Mouse (Mus musculus) frontal cortex, postnatal 25 days (tissue): Measurements from ENCODE around the gene Adap1.
A peak's percentile ranks its signal among the peaks of the same experiment; 100 is the strongest.

Experiments
- DNase-seq, 2 experiments: peaks; one replicate each; pipeline ENCODE4 v3.0.0; 2022; ENCODE audit warnings: low spot score in 2 of 2

Adap1 gene

GRCm38 (mm10) chr5:139252081-139252909 lies 73.1 kb downstream of the Adap1 start, which contains the start of gene Get4:
TSS of gene Get4 (plus strand) at chr5:139252324.
- DNase-seq, result peak; percentile 95 to 96

- DNase-seq, result no peak
Measured at GRCm38 (mm10) chr5:139251736-139252080, 73.7 kb downstream of the Adap1 start.

- DNase-seq, result no peak
Measured at GRCm38 (mm10) chr5:139251279-139251678, 74.1 kb downstream of the Adap1 start.

GRCm38 (mm10) chr5:139248846-139249245 lies 76.6 kb downstream of the Adap1 start:
- no peak for DNase-seq

GRCm38 (mm10) chr5:139247767-139248166 lies 77.7 kb downstream of the Adap1 start:
- no peak for DNase-seq

GRCm38 (mm10) chr5:139243384-139243783 lies 82.0 kb downstream of the Adap1 start:
- DNase-seq, result no peak

GRCm38 (mm10) chr5:139241022-139241761 lies 84.2 kb downstream of the Adap1 start:
- no peak for DNase-seq

- DNase-seq, result no peak
Measured at GRCm38 (mm10) chr5:139237436-139237835, 88.0 kb downstream of the Adap1 start.

GRCm38 (mm10) chr5:139234423-139234822 lies 91.0 kb downstream of the Adap1 start:
- no peak for DNase-seq

GRCm38 (mm10) chr5:139232083-139232482 lies 93.3 kb downstream of the Adap1 start:
- no peak for DNase-seq

GRCm38 (mm10) chr5:139229716-139230115 lies 95.7 kb downstream of the Adap1 start:
- no peak for DNase-seq

GRCm38 (mm10) chr5:139228318-139228717 lies 97.1 kb downstream of the Adap1 start:
- no peak for DNase-seq

GRCm38 (mm10) chr5:139227645-139228044 lies 97.8 kb downstream of the Adap1 start:
- no peak for DNase-seq

GRCm38 (mm10) chr5:139227236-139227635 lies 98.2 kb downstream of the Adap1 start:
- no peak for DNase-seq

GRCm38 (mm10) chr5:139223331-139223730 lies 102.1 kb downstream of the Adap1 start:
- DNase-seq, result no peak
